8 mouse cellular contexts compared by ENCODE assay signal in genomic region chr5:124482436-124482965, GRCm38 (mm10). TPM values are rescaled to one million over a fixed set of nuclear protein-coding genes. Genes with fewer than 3 reads are reported as not detected.
DNase-seq lines count a peak whose midpoint lies in the region; ATAC-seq and TF ChIP-seq lines count a peak whose summit lies in the region.

No protein-coding gene starts in this region.

- peak; percentile 40 to 78 for DNase-seq in heart, adult 18-20 months
- DNase-seq in heart, adult 8-10 months (ENCODE audit: low spot score): no peak
- no peak for DNase-seq in MEL (ENCODE audit: low read depth, low spot score)
- peak; percentile 86 for DNase-seq in intestine, embryonic 14.5 days (ENCODE audit: low spot score)
- no peak for DNase-seq in frontal cortex, postnatal 25 days (ENCODE audit: low spot score in 2 of 2)

- 0 out of 4 replicates have a peak, but pooled peaks of 1 of the 2 experiments have one; percentile 41 for TF ChIP-seq POLR2A in MEL (IDR thresholded peaks at IDR 0.05; ENCODE audit: control insufficient read depth in 1 of 2, insufficient read depth in 1 of 2, low read depth in 1 of 2, low read length in 2 of 2, poor library complexity in 1 of 2)

- H3K79me2 ChIP-seq in MEL (ENCODE audit: control insufficient read depth, insufficient read depth, low read length, poor library complexity): peaks cover 13% of the 10 kb centered on the region

- H3K4me1 ChIP-seq in MEL (ENCODE audit: control insufficient read depth in 1 of 2, insufficient read depth in 2 of 2, low read length in 2 of 2): peaks cover 0 to 17% of the 10 kb centered on the region in 2 experiments; a peak in 2 of 4 replicates
- peaks cover 30% of the 10 kb centered on the region for H3K4me1 ChIP-seq in forebrain, embryonic 12.5 days
- peaks cover 5% of the 10 kb centered on the region; the same call in 1 of the 2 replicates for H3K4me1 ChIP-seq in intestine, embryonic 14.5 days (replicated peaks; ENCODE audit: control insufficient read depth, insufficient read depth, low read length)
- peaks cover 11% of the 10 kb centered on the region for H3K4me1 ChIP-seq in lung, embryonic 16.5 days (replicated peaks; ENCODE audit: control insufficient read depth, insufficient read depth, low read length)

- H3K9ac ChIP-seq in MEL (ENCODE audit: control insufficient read depth, low read depth, low read length, poor library complexity, severe bottlenecking): peak overlapping the region; percentile 100
- peak overlapping the region; percentile 89 for H3K9ac ChIP-seq in forebrain, embryonic 12.5 days
- H3K9ac ChIP-seq in intestine, embryonic 14.5 days (ENCODE audit: low read length): peak overlapping the region; percentile 89
- H3K9ac ChIP-seq in lung, embryonic 16.5 days (ENCODE audit: low read length): peak overlapping the region; percentile 88

- peak overlapping the region; percentile 90 to 93 for H3K4me3 ChIP-seq in MEL (ENCODE audit: control insufficient read depth in 1 of 2, insufficient read depth in 1 of 2, low read depth in 2 of 2, low read length in 2 of 2)
- peak overlapping the region; percentile 67 for H3K4me3 ChIP-seq in forebrain, embryonic 12.5 days (replicated peaks)
- H3K4me3 ChIP-seq in intestine, embryonic 14.5 days (ENCODE audit: low read depth, low read length): peak overlapping the region; percentile 60
- H3K4me3 ChIP-seq in lung, embryonic 16.5 days (ENCODE audit: low read length): peak overlapping the region; percentile 64

- H3K4me2 ChIP-seq in forebrain, embryonic 12.5 days: peak overlapping the region; percentile 70
- H3K4me2 ChIP-seq in intestine, embryonic 14.5 days (ENCODE audit: low read length): peak overlapping the region; percentile 53
- peak overlapping the region; percentile 84 for H3K4me2 ChIP-seq in lung, embryonic 16.5 days (ENCODE audit: low read depth, low read length)

- peaks cover 0 to 7% of the 10 kb centered on the region in 2 experiments; a peak in 2 of 4 replicates for H3K36me3 ChIP-seq in MEL (ENCODE audit: control insufficient read depth in 1 of 2, insufficient read depth in 2 of 2, low read length in 2 of 2)
- no peaks in the 10 kb centered on the region for H3K36me3 ChIP-seq in forebrain, embryonic 12.5 days (replicated peaks)
- no peaks in the 10 kb centered on the region for H3K36me3 ChIP-seq in intestine, embryonic 14.5 days (ENCODE audit: control insufficient read depth, insufficient read depth, low read length)
- no peaks in the 10 kb centered on the region for H3K36me3 ChIP-seq in lung, embryonic 16.5 days (ENCODE audit: control insufficient read depth, insufficient read depth, low read length)

- 8% methylated on average over 13 of the region's 13 CpGs for WGBS in forebrain, embryonic 12.5 days
- 3% methylated on average over 13 of the region's 13 CpGs for WGBS in intestine, embryonic 14.5 days
- WGBS in lung, embryonic 16.5 days: 1% methylated on average over 13 of the region's 13 CpGs

- TF ChIP-seq EP300 in MEL (IDR thresholded peaks at IDR 0.05; ENCODE audit: low read depth in 1 of 2, low read length in 2 of 2): no peak

- no peak for TF ChIP-seq CTCF in MEL (IDR thresholded peaks at IDR 0.05 in 2 of 3, conservative IDR thresholded peaks at IDR 0.05 in 1 of 3; ENCODE audit: control insufficient read depth in 1 of 3, insufficient read depth in 1 of 3, low read depth in 2 of 3, low read length in 3 of 3, poor library complexity in 1 of 3, severe bottlenecking in 1 of 3)

- no peaks in the 10 kb centered on the region for H3K9me3 ChIP-seq in MEL (replicated peaks; ENCODE audit: insufficient read depth, low read length)
- H3K9me3 ChIP-seq in forebrain, embryonic 12.5 days: no peaks in the 10 kb centered on the region
- no peaks in the 10 kb centered on the region for H3K9me3 ChIP-seq in intestine, embryonic 14.5 days (ENCODE audit: control insufficient read depth, low read length)
- H3K9me3 ChIP-seq in lung, embryonic 16.5 days (ENCODE audit: control insufficient read depth, low read length): no peaks in the 10 kb centered on the region

- no peaks in the 10 kb centered on the region for H3K27me3 ChIP-seq in MEL (ENCODE audit: control insufficient read depth in 1 of 2, insufficient read depth in 2 of 2, low read length in 2 of 2)
- H3K27me3 ChIP-seq in forebrain, embryonic 12.5 days: no peaks in the 10 kb centered on the region
- no peaks in the 10 kb centered on the region for H3K27me3 ChIP-seq in intestine, embryonic 14.5 days (replicated peaks; ENCODE audit: control insufficient read depth, insufficient read depth, low read length)
- H3K27me3 ChIP-seq in lung, embryonic 16.5 days (ENCODE audit: control insufficient read depth, insufficient read depth, low read depth, low read length): no peaks in the 10 kb centered on the region

- TF ChIP-seq RAD21 in MEL (IDR thresholded peaks at IDR 0.05; ENCODE audit: low read depth, low read length): no peak

- ATAC-seq in forebrain, embryonic 12.5 days (ENCODE audit: low FRiP score): no peak
- no peak; the same call in 1 of the 2 replicates for ATAC-seq in intestine, embryonic 14.5 days (replicated peaks; ENCODE audit: low FRiP score, low TSS enrichment, low read depth)
- ATAC-seq in lung, embryonic 16.5 days (ENCODE audit: low read depth): no peak
- no peak for ATAC-seq in erythroid progenitor cell, adult 5-6 weeks (replicated peaks; ENCODE audit: low FRiP score, poor library complexity, severe bottlenecking)

- H3K27ac ChIP-seq in MEL (ENCODE audit: control insufficient read depth, low read depth, low read length): peak overlapping the region; percentile 99
- H3K27ac ChIP-seq in forebrain, embryonic 12.5 days: peak overlapping the region; percentile 99
- H3K27ac ChIP-seq in intestine, embryonic 14.5 days (ENCODE audit: low read depth): peak overlapping the region; percentile 97
- peak overlapping the region; percentile 97 for H3K27ac ChIP-seq in lung, embryonic 16.5 days (ENCODE audit: low read length)

RNA-seq across cellular contexts. Expression of gene Snrnp35, which starts 0.4 kb away (rescaled TPM):
- 10 to 100 TPM; 14.0 to 14.2 TPM for total RNA-seq in heart, adult 18-20 months (2021)
- 10 to 100 TPM; 12.9 to 19.0 (median 14.6) TPM for total RNA-seq in heart, adult 8-10 months (2022)
- 11.7 and 12.2 TPM in 2 replicates for total RNA-seq in MEL (2012; rRNA removed)
- 10 to 100 TPM in 1 of 2 experiments, not detected in 1; 18.3 TPM for polyA plus RNA-seq in MEL (2012; ENCODE audit: insufficient read depth in 1 of 2, insufficient read length in 2 of 2, low read depth in 1 of 2, low replicate concordance in 2 of 2, missing spikeins in 1 of 2)
- polyA plus RNA-seq in forebrain, embryonic 12.5 days (2016; fragmentation: Nextera tagmentation; extraction: Ambion mirVana): 32.0 and 33.1 TPM in 2 replicates
- polyA plus RNA-seq in intestine, embryonic 14.5 days (2014; fragmentation: Nextera tagmentation; extraction: Ambion mirVana): 10.7 and 11.2 TPM in 2 replicates
- 23.0 and 25.6 TPM in 2 replicates for polyA plus RNA-seq in lung, embryonic 16.5 days (2015; fragmentation: Nextera tagmentation; extraction: Ambion mirVana)
- 1.7 and 7.9 TPM in 2 replicates for total RNA-seq in erythroid progenitor cell, adult 5-6 weeks (2015; ENCODE audit: low replicate concordance)
- total RNA-seq in erythroid progenitor cell, adult 5-6 weeks (2017; ENCODE audit: low replicate concordance): 9.0 TPM in 1 of 2 replicates, not detected in the other

RNA-seq across cellular contexts. Expression of gene Rilpl2, which starts 4.3 kb away (rescaled TPM):
- total RNA-seq in heart, adult 18-20 months (2021): 1 to 10 TPM; 6.9 to 7.1 TPM
- total RNA-seq in heart, adult 8-10 months (2022): 1 to 10 TPM; 7.0 to 7.8 (median 7.4) TPM
- total RNA-seq in MEL (2012; rRNA removed): 12.1 and 13.4 TPM in 2 replicates
- 10 to 100 TPM in 1 of 2 experiments, not detected in 1; 14.3 TPM for polyA plus RNA-seq in MEL (2012; ENCODE audit: insufficient read depth in 1 of 2, insufficient read length in 2 of 2, low read depth in 1 of 2, low replicate concordance in 2 of 2, missing spikeins in 1 of 2)
- polyA plus RNA-seq in forebrain, embryonic 12.5 days (2016; fragmentation: Nextera tagmentation; extraction: Ambion mirVana): 18.6 and 20.4 TPM in 2 replicates
- 37.2 and 38.8 TPM in 2 replicates for polyA plus RNA-seq in intestine, embryonic 14.5 days (2014; fragmentation: Nextera tagmentation; extraction: Ambion mirVana)
- 29.4 and 32.7 TPM in 2 replicates for polyA plus RNA-seq in lung, embryonic 16.5 days (2015; fragmentation: Nextera tagmentation; extraction: Ambion mirVana)
- 7.1 and 7.9 TPM in 2 replicates for total RNA-seq in erythroid progenitor cell, adult 5-6 weeks (2015; ENCODE audit: low replicate concordance)
- total RNA-seq in erythroid progenitor cell, adult 5-6 weeks (2017; ENCODE audit: low replicate concordance): 5.3 and 7.0 TPM in 2 replicates

RNA-seq across cellular contexts. Expression of gene Kmt5a, which starts 42.8 kb away (rescaled TPM):
- total RNA-seq in heart, adult 18-20 months (2021): 100 to 1,000 TPM; 205 to 229 TPM
- 100 to 1,000 TPM; 197 to 262 (median 216) TPM for total RNA-seq in heart, adult 8-10 months (2022)
- total RNA-seq in MEL (2012; rRNA removed): 104 and 110 TPM in 2 replicates
- 100 to 1,000 TPM in 1 of 2 experiments, 10 to 100 TPM in 1; 88.6 to 243 TPM for polyA plus RNA-seq in MEL (2012; ENCODE audit: insufficient read depth in 1 of 2, insufficient read length in 2 of 2, low read depth in 1 of 2, low replicate concordance in 2 of 2, missing spikeins in 1 of 2)
- polyA plus RNA-seq in forebrain, embryonic 12.5 days (2016; fragmentation: Nextera tagmentation; extraction: Ambion mirVana): 41.9 and 59.7 TPM in 2 replicates
- 52.3 and 57.7 TPM in 2 replicates for polyA plus RNA-seq in intestine, embryonic 14.5 days (2014; fragmentation: Nextera tagmentation; extraction: Ambion mirVana)
- 31.3 and 32.2 TPM in 2 replicates for polyA plus RNA-seq in lung, embryonic 16.5 days (2015; fragmentation: Nextera tagmentation; extraction: Ambion mirVana)
- total RNA-seq in erythroid progenitor cell, adult 5-6 weeks (2015; ENCODE audit: low replicate concordance): 307 and 377 TPM in 2 replicates
- total RNA-seq in erythroid progenitor cell, adult 5-6 weeks (2017; ENCODE audit: low replicate concordance): 344 and 488 TPM in 2 replicates

RNA-seq across cellular contexts. Expression of gene Rilpl1, which starts 48.7 kb away (rescaled TPM):
- 100 to 1,000 TPM; 174 to 192 TPM for total RNA-seq in heart, adult 18-20 months (2021)
- total RNA-seq in heart, adult 8-10 months (2022): 100 to 1,000 TPM; 179 to 263 (median 215) TPM
- total RNA-seq in MEL (2012; rRNA removed): 5.0 and 5.7 TPM in 2 replicates
- 1 to 10 TPM in 1 of 2 experiments, not detected in 1; 8.6 TPM for polyA plus RNA-seq in MEL (2012; ENCODE audit: insufficient read depth in 1 of 2, insufficient read length in 2 of 2, low read depth in 1 of 2, low replicate concordance in 2 of 2, missing spikeins in 1 of 2)
- 17.4 and 17.8 TPM in 2 replicates for polyA plus RNA-seq in forebrain, embryonic 12.5 days (2016; fragmentation: Nextera tagmentation; extraction: Ambion mirVana)
- 14.9 and 16.6 TPM in 2 replicates for polyA plus RNA-seq in intestine, embryonic 14.5 days (2014; fragmentation: Nextera tagmentation; extraction: Ambion mirVana)
- 17.1 and 18.6 TPM in 2 replicates for polyA plus RNA-seq in lung, embryonic 16.5 days (2015; fragmentation: Nextera tagmentation; extraction: Ambion mirVana)
- not detected in 2 replicates for total RNA-seq in erythroid progenitor cell, adult 5-6 weeks (2015; ENCODE audit: low replicate concordance)
- not detected in 2 replicates for total RNA-seq in erythroid progenitor cell, adult 5-6 weeks (2017; ENCODE audit: low replicate concordance)

RNA-seq across cellular contexts. Expression of gene Sbno1, which starts 56.7 kb away (rescaled TPM):
- 10 to 100 TPM; 61.1 to 66.0 TPM for total RNA-seq in heart, adult 18-20 months (2021)
- 10 to 100 TPM; 63.2 to 73.4 (median 65.6) TPM for total RNA-seq in heart, adult 8-10 months (2022)
- 38.8 and 39.3 TPM in 2 replicates for total RNA-seq in MEL (2012; rRNA removed)
- 100 to 1,000 TPM in 1 of 2 experiments, 10 to 100 TPM in 1; 32.4 to 500 TPM for polyA plus RNA-seq in MEL (2012; ENCODE audit: insufficient read depth in 1 of 2, insufficient read length in 2 of 2, low read depth in 1 of 2, low replicate concordance in 2 of 2, missing spikeins in 1 of 2)
- polyA plus RNA-seq in forebrain, embryonic 12.5 days (2016; fragmentation: Nextera tagmentation; extraction: Ambion mirVana): 102 and 109 TPM in 2 replicates
- polyA plus RNA-seq in intestine, embryonic 14.5 days (2014; fragmentation: Nextera tagmentation; extraction: Ambion mirVana): 92.7 and 93.5 TPM in 2 replicates
- polyA plus RNA-seq in lung, embryonic 16.5 days (2015; fragmentation: Nextera tagmentation; extraction: Ambion mirVana): 80.8 and 81.2 TPM in 2 replicates
- 43.6 and 59.9 TPM in 2 replicates for total RNA-seq in erythroid progenitor cell, adult 5-6 weeks (2015; ENCODE audit: low replicate concordance)
- total RNA-seq in erythroid progenitor cell, adult 5-6 weeks (2017; ENCODE audit: low replicate concordance): 84.5 and 106 TPM in 2 replicates

Comparison
In these comparisons a context has a peak if more than half of its experiments do, and no peak if none do; other contexts are left out.
1. DNase-seq: peak in heart, adult 18-20 months (2 of 2) and intestine, embryonic 14.5 days (single experiment); none in heart, adult 8-10 months (single experiment), MEL (single experiment) and frontal cortex, postnatal 25 days (0 of 2).
2. Peak in every context shown above with its lines, with median percentiles within 50 percentile points of each other: H3K27ac ChIP-seq, H3K4me3 ChIP-seq, H3K9ac ChIP-seq and H3K4me2 ChIP-seq.